Mouse (Mus musculus) neural tube, embryonic 11.5 days (tissue): ENCODE data around the gene Cpn1. TPM values are rescaled to one million over a fixed set of nuclear protein-coding genes. Genes with fewer than 3 reads are reported as not detected.

ENCODE experiments used
- ATAC-seq: fragments of 200-750 bp; cut with Nextera tagmentation; 2 replicates; pipeline ENCODE4 v1.8.0; 2017; ENCODE audit warnings: moderate number of reproducible peaks, mild to moderate bottlenecking, moderate TSS enrichment, moderate library complexity; ENCODE audit not compliant: insufficient read depth, low FRiP score, low TSS enrichment
- DNase-seq: peaks from one replicate; pipeline ENCODE4 v3.0.0-alpha.2; 2015; ENCODE audit warnings: low spot score
- H3K27ac ChIP-seq: fragments of 300-500 bp; sonication (generic); 2 replicates; pipeline ENCODE4 v1.5.1; 2014; ENCODE audit warnings: low read depth, mild to moderate bottlenecking, low read length
- H3K27me3 ChIP-seq: fragments of 300-500 bp; sonication (generic); 2 replicates; pipeline ENCODE4 v1.6.1; 2014; ENCODE audit warnings: mild to moderate bottlenecking, low read length, mixed read lengths; ENCODE audit not compliant: control insufficient read depth, insufficient read depth
- H3K36me3 ChIP-seq: fragments of 300-500 bp; sonication (generic); 2 replicates; pipeline ENCODE4 v1.6.1; 2014; ENCODE audit warnings: mild to moderate bottlenecking, low read length, moderate library complexity, mixed read lengths; ENCODE audit not compliant: control insufficient read depth, insufficient read depth
- H3K4me1 ChIP-seq: fragments of 300-500 bp; sonication (generic); 2 replicates; pipeline ENCODE4 v1.6.1; 2014; ENCODE audit warnings: low read length, mixed read lengths; ENCODE audit not compliant: control insufficient read depth, insufficient read depth
- H3K4me2 ChIP-seq: fragments of 300-500 bp; sonication (generic); 2 replicates; pipeline ENCODE4 v1.6.1; 2014; ENCODE audit warnings: low read depth, mild to moderate bottlenecking, moderate library complexity
- H3K4me3 ChIP-seq: fragments of 300-500 bp; sonication (generic); 2 replicates; pipeline ENCODE4 v1.5.1; 2014; ENCODE audit warnings: low read depth, low read length
- H3K9ac ChIP-seq: fragments of 300-500 bp; sonication (generic); 2 replicates; pipeline ENCODE4 v1.6.1; 2014; ENCODE audit warnings: mild to moderate bottlenecking, low read length
- H3K9me3 ChIP-seq: fragments of 300-500 bp; sonication (generic); 2 replicates; pipeline ENCODE4 v1.6.1; 2016; ENCODE audit warnings: low read length; ENCODE audit not compliant: control insufficient read depth
- WGBS: fragments of 180-500 bp; shearing (Covaris S2); extraction: QIAGEN DNeasy Blood & Tissue Kit; methylation state at CpG from one replicate; pipeline ENCODE4 v1.1.7; 2014; 5-methylcytosine and 5-hydroxymethylcytosine counted together
- polyA plus RNA-seq: library from polyadenylated mRNA; unstranded; fragments of >200 nt; fragmentation: Nextera tagmentation; extraction: Ambion mirVana; gene quantifications from 2 replicates; pipeline ENCODE4 v1.2.1, GENCODE M21; 2014

The Cpn1 gene
- polyA plus RNA-seq, 1 experiment from 2014 or later, result 0.12 TPM

DNA sequence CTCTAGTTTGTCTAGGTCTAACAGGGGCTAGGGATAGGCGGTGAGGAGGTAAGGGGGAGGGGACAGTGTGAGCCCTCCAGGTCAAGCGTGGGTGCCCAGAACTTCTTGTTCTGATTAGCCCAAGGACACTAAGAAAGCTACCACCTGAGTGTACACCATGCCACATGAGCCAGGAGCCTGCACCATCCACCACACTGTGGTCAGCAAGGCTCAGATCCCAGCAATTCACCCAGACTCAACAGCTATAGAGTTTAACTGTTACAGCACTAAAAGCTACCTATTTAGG lies 69.0 kb downstream of the Cpn1 start:
- ATAC-seq (no peak), DNase-seq (no peak)
- Histone ChIP-seq H3K27ac (no peak overlapping the region), H3K4me3 (no peak overlapping the region), H3K9me3 (no peaks in the 10 kb centered on the region), H3K27me3 (no peaks in the 10 kb centered on the region), H3K4me1 (0 out of 2 replicates have a peak, but pooled peaks cover 4% of the 10 kb centered on the region), H3K9ac (no peak overlapping the region), H3K36me3 (no peaks in the 10 kb centered on the region), H3K4me2 (no peak overlapping the region)
- WGBS, result 78% methylated on average over 2 of the region's 2 CpGs

DNA sequence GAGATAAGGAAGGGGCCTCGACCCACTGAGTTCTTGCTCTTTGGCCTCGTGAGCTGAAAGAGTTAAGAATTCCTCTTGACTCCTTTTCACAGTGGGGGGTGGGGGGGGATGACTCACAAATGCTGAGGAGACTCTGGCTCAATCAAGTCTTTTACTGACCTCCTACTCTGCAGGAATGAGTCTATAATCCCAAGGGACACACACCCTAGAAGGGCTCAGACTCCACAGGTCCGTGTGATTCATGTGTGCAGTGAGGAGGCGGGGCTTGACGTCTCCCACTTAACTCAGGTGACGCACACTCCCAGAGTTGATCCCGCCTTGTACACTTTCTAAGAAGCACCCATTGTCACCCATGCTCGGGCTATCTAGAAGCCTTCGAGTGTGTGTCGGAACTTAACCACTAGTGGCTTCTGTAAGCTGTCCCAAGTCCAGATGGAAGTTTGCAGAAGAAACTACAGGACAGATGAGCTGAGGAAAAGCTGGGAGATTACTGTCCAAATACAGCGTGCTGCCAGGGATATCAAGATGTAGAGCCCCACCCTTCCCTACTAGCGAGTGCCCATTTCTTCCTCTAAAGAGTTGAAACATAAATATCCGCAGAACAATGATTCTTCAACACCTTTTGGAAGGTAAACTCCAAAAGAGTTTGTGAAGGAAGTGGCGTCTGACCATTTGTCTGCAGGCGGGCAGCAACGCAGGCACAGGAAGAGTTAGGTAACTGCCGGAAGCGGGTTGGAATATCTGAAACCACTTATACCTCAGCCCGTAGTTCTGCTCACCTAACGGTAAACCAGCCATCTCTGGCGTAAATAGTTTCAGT lies 69.6 kb downstream of the Cpn1 start:
- no peaks in the 10 kb centered on the region for H3K36me3 ChIP-seq
- ATAC-seq, result no peak
- no peak overlapping the region for H3K4me2 ChIP-seq
- DNase-seq, result no peak
- no peaks in the 10 kb centered on the region for H3K27me3 ChIP-seq
- H3K4me1 ChIP-seq, result 0 out of 2 replicates have a peak, but pooled peaks cover 4% of the 10 kb centered on the region
- 68% methylated on average over 21 of the region's 21 CpGs for WGBS
- H3K9ac ChIP-seq, result no peak overlapping the region
- no peak overlapping the region for H3K4me3 ChIP-seq
- no peaks in the 10 kb centered on the region for H3K9me3 ChIP-seq
- no peak overlapping the region for H3K27ac ChIP-seq

DNA sequence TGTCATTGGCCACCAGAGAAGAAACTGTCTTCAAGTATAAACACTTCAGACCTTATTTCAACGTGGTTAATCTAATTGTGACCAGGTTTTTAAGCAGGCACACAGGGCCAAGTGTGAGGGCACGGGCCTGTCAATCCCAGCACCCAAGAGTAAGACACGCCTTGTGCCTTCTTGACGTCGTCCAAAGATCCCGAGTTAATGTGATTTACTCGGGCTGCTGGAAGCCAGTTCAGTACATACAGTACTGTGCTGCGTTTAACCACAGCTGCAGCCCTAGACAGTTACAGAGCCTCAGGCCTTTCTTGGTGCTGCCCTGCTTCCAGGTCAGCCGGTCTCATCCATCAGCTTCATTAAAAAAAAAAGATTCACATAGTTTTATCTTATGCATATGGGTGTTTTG lies 70.9 kb downstream of the Cpn1 start:
- Histone ChIP-seq H3K4me2 (no peak overlapping the region), H3K27ac (no peak overlapping the region), H3K27me3 (no peaks in the 10 kb centered on the region), H3K4me3 (no peak overlapping the region), H3K9ac (no peak overlapping the region), H3K36me3 (no peaks in the 10 kb centered on the region), H3K9me3 (no peaks in the 10 kb centered on the region), H3K4me1 (no peaks in the 10 kb centered on the region)
- WGBS, result 84% methylated on average over 9 of the region's 9 CpGs
- DNase-seq, result no peak
- ATAC-seq, result no peak

DNA sequence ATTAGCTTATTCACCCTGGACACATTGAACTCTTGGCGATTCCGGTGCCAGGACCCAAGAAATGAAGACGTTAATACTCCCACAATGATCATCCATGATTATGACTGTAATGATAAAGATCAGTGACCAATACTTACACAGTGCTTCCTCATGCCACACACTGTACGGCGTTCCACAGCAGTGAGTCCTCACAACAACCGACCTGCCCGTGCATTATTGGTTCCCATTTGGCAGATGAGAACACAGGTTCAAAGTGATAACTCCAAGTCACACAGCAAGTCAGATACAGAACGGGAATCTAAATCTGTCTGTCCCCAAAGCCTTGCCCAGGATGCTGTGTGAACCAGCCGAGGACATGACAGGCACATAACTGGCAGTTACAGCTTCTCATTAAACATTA lies 71.4 kb downstream of the Cpn1 start:
- WGBS, result 93% methylated on average over 9 of the region's 9 CpGs
- Histone ChIP-seq H3K4me3 (no peak overlapping the region), H3K9ac (no peak overlapping the region), H3K27me3 (no peaks in the 10 kb centered on the region), H3K9me3 (no peaks in the 10 kb centered on the region), H3K4me2 (no peak overlapping the region), H3K27ac (no peak overlapping the region), H3K36me3 (no peaks in the 10 kb centered on the region), H3K4me1 (no peaks in the 10 kb centered on the region)
- no peak for ATAC-seq
- DNase-seq, result no peak

DNA sequence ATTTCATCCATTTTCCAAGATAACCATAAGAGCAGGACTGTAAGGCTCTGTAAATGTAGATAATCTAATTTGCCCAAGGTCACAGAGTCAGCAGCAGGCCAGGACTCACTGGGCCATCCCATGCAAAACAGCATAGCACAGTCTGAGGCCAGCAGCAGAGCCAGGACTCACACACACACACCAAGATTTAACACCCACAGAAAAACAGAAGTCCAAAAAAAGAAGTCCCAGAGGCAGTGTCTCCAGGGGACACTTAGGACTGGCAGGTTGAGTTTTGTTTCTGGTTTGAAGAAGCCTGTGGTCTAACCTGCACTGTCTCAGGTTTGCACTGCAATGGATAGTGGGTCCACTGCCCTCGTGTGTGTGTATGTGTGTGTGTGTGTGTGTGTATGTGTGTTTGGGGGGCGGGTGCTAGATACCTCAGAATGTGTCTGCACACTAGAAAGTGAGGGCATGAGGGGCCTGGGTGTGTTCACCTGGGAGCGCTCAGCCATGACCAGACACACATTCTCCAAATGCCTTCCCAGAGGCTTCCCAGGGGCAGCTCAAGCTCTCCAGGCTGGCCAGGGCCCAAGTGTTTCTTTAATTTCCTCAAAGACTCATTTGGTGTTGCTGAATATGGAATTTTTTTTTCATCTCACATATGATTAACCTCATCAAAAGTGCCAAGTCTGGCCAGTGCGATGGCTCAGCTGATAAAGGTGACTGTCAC lies 73.4 kb downstream of the Cpn1 start:
- DNase-seq (no peak), ATAC-seq (no peak)
- H3K27ac ChIP-seq, result no peak overlapping the region
- no peak overlapping the region for H3K4me3 ChIP-seq
- no peak overlapping the region for H3K9ac ChIP-seq
- no peaks in the 10 kb centered on the region for H3K4me1 ChIP-seq
- H3K4me2 ChIP-seq, result no peak overlapping the region
- WGBS, result 82% methylated on average over 4 of the region's 4 CpGs
- no peaks in the 10 kb centered on the region for H3K36me3 ChIP-seq
- no peaks in the 10 kb centered on the region for H3K27me3 ChIP-seq
- H3K9me3 ChIP-seq, result no peaks in the 10 kb centered on the region

DNA sequence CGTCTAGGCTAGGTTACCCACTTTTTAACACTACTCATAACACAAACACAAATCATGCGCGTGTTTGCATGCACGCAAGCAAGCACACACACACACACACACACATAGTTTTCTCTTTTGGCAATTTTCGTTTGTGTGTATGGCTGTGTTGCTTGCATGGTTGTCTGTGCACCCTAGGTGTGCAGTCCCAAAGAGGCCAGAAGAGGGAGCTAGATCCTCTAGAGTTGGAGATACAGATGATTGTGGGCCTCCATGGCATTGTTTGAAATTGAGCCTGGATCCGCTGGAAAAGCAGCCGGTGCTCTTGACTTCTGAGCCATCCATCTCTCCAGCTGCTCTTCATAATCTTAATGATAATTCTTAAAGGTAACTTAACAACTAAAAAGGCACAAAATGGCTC lies 79.9 kb downstream of the Cpn1 start:
- no peaks in the 10 kb centered on the region for H3K4me1 ChIP-seq

More for the DNA sequence above, 79.9 kb downstream of the Cpn1 start:
- no peaks in the 10 kb centered on the region for H3K36me3 ChIP-seq
- no peak overlapping the region for H3K9ac ChIP-seq
- 94% methylated on average over 7 of the region's 7 CpGs for WGBS
- no peak overlapping the region for H3K27ac ChIP-seq
- ATAC-seq (no peak), DNase-seq (no peak)
- no peak overlapping the region for H3K4me2 ChIP-seq
- no peak overlapping the region for H3K4me3 ChIP-seq
- no peaks in the 10 kb centered on the region for H3K9me3 ChIP-seq
- no peaks in the 10 kb centered on the region for H3K27me3 ChIP-seq

Other genes with a start within 250 kb of the Cpn1 start
- 11.3 and 12.0 TPM in 2 replicates for gene Cutc, start 233.6 kb downstream of the Cpn1 start, polyA plus RNA-seq
- 8.2 and 10.5 TPM in 2 replicates for gene Cox15, start 233.6 kb downstream of the Cpn1 start, polyA plus RNA-seq
- gene Abcc2, start 204.4 kb downstream of the Cpn1 start, polyA plus RNA-seq, result 0.16 TPM in 1 of 2 replicates, not detected in the other
- gene Dnmbp, start 46.4 kb downstream of the Cpn1 start, polyA plus RNA-seq, result 15.7 and 15.8 TPM in 2 replicates
- not detected in 2 replicates for gene Cyp2c23, start 42.7 kb upstream of the Cpn1 start, polyA plus RNA-seq
- gene Erlin1, start 83.2 kb upstream of the Cpn1 start, polyA plus RNA-seq, result 18.7 and 19.1 TPM in 2 replicates
- gene Chuk, start 120.9 kb upstream of the Cpn1 start, polyA plus RNA-seq, result 48.0 and 50.4 TPM in 2 replicates
- gene Cwf19l1, start 149.3 kb upstream of the Cpn1 start, polyA plus RNA-seq, result 36.5 and 38.6 TPM in 2 replicates
- 115 and 118 TPM in 2 replicates for gene Bloc1s2, start 159.9 kb upstream of the Cpn1 start, polyA plus RNA-seq
- gene Pkd2l1, start 205.9 kb upstream of the Cpn1 start, polyA plus RNA-seq, result 1.2 and 1.3 TPM in 2 replicates
- gene Scd3, start 216.7 kb upstream of the Cpn1 start, polyA plus RNA-seq, result 0.53 and 0.76 TPM in 2 replicates